Mouse (Mus musculus) CH12.LX (cell line): Measurements from ENCODE around the gene Cfap46. TPM values are rescaled to one million over a fixed set of nuclear protein-coding genes. Genes with fewer than 3 reads are reported as not detected.
A peak's percentile ranks its signal among the peaks of the same experiment; 100 is the strongest.

ENCODE experiments used
- DNase-seq: peaks from one replicate; pipeline ENCODE4 v3.0.0-alpha.2; 2013; ENCODE audit errors: extremely low read depth
- H3K27ac ChIP-seq: 2 replicates; pipeline ENCODE4 v1.5.1; 2012; ENCODE audit warnings: low read depth, mild to moderate bottlenecking, control low read depth, moderate library complexity; ENCODE audit not compliant: insufficient read depth
- H3K27me3 ChIP-seq: replicated peaks from 2 replicates; pipeline ENCODE3; 2012; ENCODE audit warnings: inconsistent platforms
- H3K36me3 ChIP-seq, 2 experiments: replicated peaks in 1 of 2; 2 replicates each; pipeline versions ENCODE3 to v1.6.1; 2012; ENCODE audit warnings: inconsistent platforms in 1 of 2, low read length in 1 of 2, mild to moderate bottlenecking in 1 of 2, mixed read lengths in 1 of 2, moderate library complexity in 1 of 2; ENCODE audit not compliant: control insufficient read depth in 1 of 2, insufficient read depth in 1 of 2
- H3K4me1 ChIP-seq, 2 experiments: 2 replicates each; pipeline ENCODE4 v1.6.1; 2012; ENCODE audit warnings: inconsistent platforms in 1 of 2, moderate library complexity in 1 of 2; ENCODE audit not compliant: insufficient read depth in 2 of 2, control insufficient read depth in 1 of 2
- H3K4me2 ChIP-seq: 2 replicates; pipeline ENCODE4 v1.6.1; 2012; ENCODE audit warnings: low read depth, mild to moderate bottlenecking, control low read depth; ENCODE audit not compliant: poor library complexity, insufficient read depth, severe bottlenecking
- H3K4me3 ChIP-seq, 3 experiments: fragments of 150-350 bp in 1 of 3; sonication (generic) in 1 of 3; replicated peaks in 1 of 3; 2 replicates each; pipeline versions ENCODE3 to v1.5.1; 2011 to 2012; ENCODE audit warnings: low read depth in 2 of 3, low read length in 2 of 3, mild to moderate bottlenecking in 2 of 3, moderate library complexity in 2 of 3, control low read depth in 1 of 3, improper control_type of control experiment in 1 of 3, inconsistent platforms in 1 of 3, mixed read lengths in 1 of 3; ENCODE audit not compliant: poor library complexity in 1 of 3
- H3K79me2 ChIP-seq: replicated peaks from 2 replicates; pipeline ENCODE4 v1.6.1; 2012; ENCODE audit warnings: mild to moderate bottlenecking, moderate library complexity; ENCODE audit not compliant: control insufficient read depth, poor library complexity, insufficient read depth, severe bottlenecking; ENCODE audit errors: extremely low read depth
- H3K9ac ChIP-seq: 2 replicates; pipeline ENCODE4 v1.6.1; 2012; ENCODE audit warnings: low read depth, mild to moderate bottlenecking, control low read depth, moderate library complexity; ENCODE audit not compliant: insufficient read depth
- H3K9me3 ChIP-seq: replicated peaks from 2 replicates; pipeline ENCODE3; 2012; ENCODE audit warnings: low read length, inconsistent platforms, mixed read lengths
- BHLHE40 ChIP-seq: IDR thresholded peaks from 2 replicates; pipeline ENCODE4 v1.6.1; 2011; ENCODE audit warnings: mild to moderate bottlenecking, low read depth, low read length, improper control_type of control experiment
- CHD1 ChIP-seq: IDR thresholded peaks from 2 replicates; pipeline ENCODE4 v1.6.1; 2012; ENCODE audit warnings: low read depth, low read length, improper control_type of control experiment, inconsistent platforms
- CHD2 ChIP-seq: IDR thresholded peaks from 2 replicates; pipeline ENCODE4 v1.6.1; 2011; ENCODE audit warnings: low read length, improper control_type of control experiment
- CTCF ChIP-seq, 2 experiments: IDR thresholded peaks in 1 of 2; conservative IDR thresholded peaks in 1 of 2; 2 replicates each; pipeline ENCODE4 v1.5.1; 2011 to 2012; ENCODE audit warnings: low read depth in 2 of 2, low read length in 2 of 2, improper control_type of control experiment in 1 of 2, inconsistent platforms in 1 of 2, mild to moderate bottlenecking in 1 of 2, moderate library complexity in 1 of 2
- E2F4 ChIP-seq: IDR thresholded peaks from 2 replicates; pipeline ENCODE4 v1.6.1; 2011; ENCODE audit warnings: low read depth, low read length, improper control_type of control experiment; ENCODE audit not compliant: insufficient replicate concordance
- ELF1 ChIP-seq: IDR thresholded peaks from 2 replicates; pipeline ENCODE4 v1.6.1; 2014; ENCODE audit warnings: low read depth, mild to moderate bottlenecking, inconsistent platforms, low read length, improper control_type of control experiment
- ETS1 ChIP-seq: conservative IDR thresholded peaks from 2 replicates; pipeline ENCODE4 v1.6.1; 2012; ENCODE audit warnings: low read depth, mild to moderate bottlenecking, inconsistent platforms, low read length, improper control_type of control experiment, moderate library complexity
- GABPA ChIP-seq: IDR thresholded peaks from 2 replicates; pipeline ENCODE4 v1.6.1; 2012; ENCODE audit warnings: low read depth, low read length, improper control_type of control experiment, inconsistent platforms; ENCODE audit not compliant: insufficient replicate concordance
- HCFC1 ChIP-seq: IDR thresholded peaks from 2 replicates; pipeline ENCODE4 v1.6.1; 2012; ENCODE audit warnings: low read depth, mild to moderate bottlenecking, inconsistent platforms, low read length, improper control_type of control experiment
- IRF4 ChIP-seq: IDR thresholded peaks from 2 replicates; pipeline ENCODE4 v1.6.1; 2014; ENCODE audit warnings: low read depth, mild to moderate bottlenecking, inconsistent platforms, low read length, improper control_type of control experiment
- JUND ChIP-seq: conservative IDR thresholded peaks from 2 replicates; pipeline ENCODE4 v1.6.1; 2011; ENCODE audit warnings: low read depth, low read length, improper control_type of control experiment
- MEF2A ChIP-seq: IDR thresholded peaks from 2 replicates; pipeline ENCODE4 v1.6.1; 2014; ENCODE audit warnings: low read depth, mild to moderate bottlenecking, inconsistent platforms, low read length, improper control_type of control experiment, borderline replicate concordance
- MXI1 ChIP-seq: IDR thresholded peaks from 2 replicates; pipeline ENCODE4 v1.6.1; 2011; ENCODE audit warnings: mild to moderate bottlenecking, low read depth, low read length, improper control_type of control experiment
- MYC ChIP-seq: IDR thresholded peaks from 2 replicates; pipeline ENCODE4 v1.6.1; 2011; ENCODE audit warnings: low read depth, mild to moderate bottlenecking, improper control_type of control experiment, low read length
- NELFE ChIP-seq: IDR thresholded peaks from 2 replicates; pipeline ENCODE4 v1.6.1; 2011; ENCODE audit warnings: low read depth, low read length, improper control_type of control experiment
- NRF1 ChIP-seq: IDR thresholded peaks from 2 replicates; pipeline ENCODE4 v1.6.1; 2014; ENCODE audit warnings: low read depth, mild to moderate bottlenecking, inconsistent platforms, low read length, improper control_type of control experiment, moderate library complexity
- PAX5 ChIP-seq: IDR thresholded peaks from 2 replicates; pipeline ENCODE4 v1.6.1; 2012; ENCODE audit warnings: low read length, inconsistent platforms, mixed read lengths
- POLR2A ChIP-seq: IDR thresholded peaks from 2 replicates; pipeline ENCODE4 v1.6.1; 2011; ENCODE audit warnings: low read depth, mild to moderate bottlenecking, improper control_type of control experiment, low read length
- POLR2AphosphoS2 ChIP-seq: IDR thresholded peaks from 2 replicates; pipeline ENCODE4 v1.6.1; 2011; ENCODE audit warnings: low read depth, low read length, improper control_type of control experiment
- RAD21 ChIP-seq: IDR thresholded peaks from 2 replicates; pipeline ENCODE4 v1.6.1; 2011; ENCODE audit warnings: low read depth, mild to moderate bottlenecking, low read length, improper control_type of control experiment, moderate library complexity
- RCOR1 ChIP-seq: conservative IDR thresholded peaks from 2 replicates; pipeline ENCODE4 v1.6.1; 2012; ENCODE audit warnings: low read depth, mild to moderate bottlenecking, inconsistent platforms, low read length, improper control_type of control experiment
- SMC3 ChIP-seq: IDR thresholded peaks from 2 replicates; pipeline ENCODE4 v1.6.1; 2011; ENCODE audit warnings: low read depth, low read length, improper control_type of control experiment
- TBP ChIP-seq: conservative IDR thresholded peaks from 2 replicates; pipeline ENCODE4 v1.6.1; 2011; ENCODE audit warnings: low read depth, low read length, improper control_type of control experiment
- UBTF ChIP-seq: IDR thresholded peaks from 2 replicates; pipeline ENCODE4 v1.6.1; 2012; ENCODE audit warnings: low read depth, mild to moderate bottlenecking, inconsistent platforms, low read length, improper control_type of control experiment, moderate library complexity
- USF1 ChIP-seq: IDR thresholded peaks from 2 replicates; pipeline ENCODE4 v1.6.1; 2014; ENCODE audit warnings: low read depth, mild to moderate bottlenecking, inconsistent platforms, low read length, improper control_type of control experiment
- USF2 ChIP-seq: conservative IDR thresholded peaks from 2 replicates; pipeline ENCODE4 v1.6.1; 2011; ENCODE audit warnings: low read depth, low read length, improper control_type of control experiment
- ZMIZ1 ChIP-seq: IDR thresholded peaks from 2 replicates; pipeline ENCODE4 v1.6.1; 2012; ENCODE audit warnings: low read depth, mild to moderate bottlenecking, inconsistent platforms, low read length, improper control_type of control experiment
- dilution Hi-C: fragments of 300-500 bp; cut with MboI; formaldehyde crosslinking; loops from 2 replicates; pipeline ENCODE4 v1.14.3; 2020; ENCODE audit warnings: low sequenced_read_pairs; ENCODE audit not compliant: extremely low pct_unique_long_range_greater_than_20kb, extremely low pct_ligation_motif_present
- in situ Hi-C: fragments of 300-500 bp; cut with MboI; formaldehyde crosslinking; loops from 3 replicates; pipeline ENCODE4 v1.14.3; 2019; ENCODE audit warnings: low sequenced_read_pairs, low pct_ligation_motif_present, low pct_unique_long_range_greater_than_20kb, mixed read lengths
- polyA plus RNA-seq: library from polyadenylated mRNA; unstranded; fragments of >175 nt; gene quantifications from 2 replicates; pipeline ENCODE4 v1.2.1, GENCODE M21; 2012; ENCODE audit warnings: low read depth; ENCODE audit not compliant: insufficient read length
- total RNA-seq, 2 experiments: library from RNA; depleted of rRNA; stranded (reverse); fragments of 300-350 nt in 1 of 2; fragments of >200 nt in 1 of 2; gene quantifications; 2 replicates each; pipeline ENCODE4 v1.2.3; 2012 to 2014

Gene Cfap46
- total and polyA plus RNA-seq, 3 experiments, result 0.11 to 0.13 (median 0.11) TPM

GRCm38 (mm10) chr7:139731276-139731696 is 47.7 kb upstream of the Cfap46 start:
- in situ Hi-C loops (no loop called here), dilution Hi-C loops (no loop called here)
- no peaks in the 10 kb centered on the region for H3K27me3 ChIP-seq
- DNase-seq, result peak; percentile 57
- H3K27ac ChIP-seq, result peak overlapping the region; percentile 18; the same call in 1 of the 2 replicates
- H3K4me2 ChIP-seq, result peak overlapping the region; percentile 37
- TF ChIP-seq USF2 (no peak), NELFE (no peak), CTCF (conservative IDR thresholded peaks at IDR 0.05 in 1 of 2, IDR thresholded peaks at IDR 0.05 in 1 of 2; ENCODE audit: low read depth in 2 of 2, low read length in 2 of 2) (no peak), TBP (no peak), HCFC1 (no peak), JUND (no peak), MYC (peak; percentile 41; the same call in 1 of the 2 replicates), UBTF (no peak), NRF1 (no peak), ELF1 (0 out of 2 replicates have a peak, but pooled peaks have one; percentile 28), ETS1 (peak; percentile 41; the same call in 1 of the 2 replicates), ZMIZ1 (no peak), CHD1 (no peak), CHD2 (no peak), RCOR1 (no peak), BHLHE40 (peak; percentile 70), SMC3 (no peak), GABPA (no peak), MXI1 (no peak), E2F4 (no peak), USF1 (no peak), IRF4 (no peak), POLR2A (no peak), MEF2A (no peak; the same call in 1 of the 2 replicates), RAD21 (no peak), POLR2AphosphoS2 (no peak), PAX5 (no peak)
- no peaks in the 10 kb centered on the region for H3K9me3 ChIP-seq
- no peaks in the 10 kb centered on the region for H3K79me2 ChIP-seq
- no peak overlapping the region for H3K4me3 ChIP-seq
- H3K36me3 ChIP-seq, result no peaks in the 10 kb centered on the region
- peaks cover 23 to 37% of the 10 kb centered on the region in 2 experiments for H3K4me1 ChIP-seq
- peak overlapping the region; percentile 39 for H3K9ac ChIP-seq
